15 mouse cellular contexts compared by ENCODE assay signal in genomic region chr3:107431268-107431667, GRCm38 (mm10). TPM values are rescaled to one million over a fixed set of nuclear protein-coding genes. Genes with fewer than 3 reads are reported as not detected.
DNase-seq lines count a peak whose midpoint lies in the region; ATAC-seq and TF ChIP-seq lines count a peak whose summit lies in the region.
"Had no signal": no experiment of that assay in that cellular context is flagged by ENCODE, and none has a peak within 500 bp of the region (broad histone marks: within the 10 kb centered on the region; RNA-seq: fewer than 3 reads in every experiment).

No protein-coding gene starts in this region.

- 0% methylated on average over 1 of the region's 1 CpGs for WGBS in forebrain, embryonic 13.5 days
- WGBS in forebrain, embryonic 11.5 days = 21% methylated on average over 1 of the region's 1 CpGs
- WGBS in midbrain, embryonic 12.5 days = 21% methylated on average over 1 of the region's 1 CpGs
- WGBS in midbrain, embryonic 11.5 days = 19% methylated on average over 1 of the region's 1 CpGs
- 0% methylated on average over 1 of the region's 1 CpGs for WGBS in hindbrain, postnatal 0 days

- peaks cover 5% of the 10 kb centered on the region; the same call in 1 of the 2 replicates for H3K4me1 ChIP-seq in forebrain, embryonic 13.5 days
- no peaks in the 10 kb centered on the region for H3K4me1 ChIP-seq in forebrain, embryonic 11.5 days (replicated peaks; ENCODE audit: control insufficient read depth, insufficient read depth, low read length)
- H3K4me1 ChIP-seq in midbrain, embryonic 12.5 days = peaks cover 5% of the 10 kb centered on the region; the same call in 1 of the 2 replicates
- H3K4me1 ChIP-seq in midbrain, embryonic 11.5 days (ENCODE audit: control insufficient read depth, insufficient read depth, low read length) = no peaks in the 10 kb centered on the region
- peaks cover 9% of the 10 kb centered on the region; the same call in 1 of the 2 replicates for H3K4me1 ChIP-seq in hindbrain, postnatal 0 days (ENCODE audit: insufficient read depth, low read length)
- H3K4me1 ChIP-seq: neural tube, embryonic 12.5 days had no signal

- no peak overlapping the region for H3K4me2 ChIP-seq in forebrain, embryonic 13.5 days
- H3K4me2 ChIP-seq in forebrain, embryonic 11.5 days (ENCODE audit: low read depth, low read length, severe bottlenecking) = no peak overlapping the region
- H3K4me2 ChIP-seq in midbrain, embryonic 12.5 days (replicated peaks) = no peak overlapping the region
- H3K4me2 ChIP-seq in midbrain, embryonic 11.5 days = no peak overlapping the region
- H3K4me2 ChIP-seq in hindbrain, postnatal 0 days (ENCODE audit: low read depth, low read length) = no peak overlapping the region
- H3K4me2 ChIP-seq: embryonic facial prominence, embryonic 12.5 days; neural tube, embryonic 12.5 days had no signal

- H3K27ac ChIP-seq in forebrain, embryonic 13.5 days = peak overlapping the region; percentile 21; the same call in 1 of the 2 replicates
- H3K27ac ChIP-seq in forebrain, embryonic 11.5 days (ENCODE audit: low read depth, low read length) = no peak overlapping the region
- H3K27ac ChIP-seq in midbrain, embryonic 12.5 days (replicated peaks) = no peak overlapping the region
- no peak overlapping the region for H3K27ac ChIP-seq in midbrain, embryonic 11.5 days (ENCODE audit: low read depth, low read length)
- H3K27ac ChIP-seq in hindbrain, postnatal 0 days = peak overlapping the region; percentile 45; the same call in 1 of the 2 replicates
- H3K27ac ChIP-seq: embryonic facial prominence, embryonic 12.5 days; left cerebral cortex, adult 2 months; neural tube, embryonic 12.5 days had no signal

- H3K4me3 ChIP-seq in forebrain, embryonic 13.5 days = no peak overlapping the region
- H3K4me3 ChIP-seq in forebrain, embryonic 11.5 days (ENCODE audit: low read depth, low read length) = no peak overlapping the region
- H3K4me3 ChIP-seq in midbrain, embryonic 12.5 days = no peak overlapping the region
- H3K4me3 ChIP-seq in midbrain, embryonic 11.5 days (ENCODE audit: low read depth, low read length) = no peak overlapping the region
- no peak overlapping the region for H3K4me3 ChIP-seq in hindbrain, postnatal 0 days (ENCODE audit: low read length)
- H3K4me3 ChIP-seq: embryonic facial prominence, embryonic 12.5 days; left cerebral cortex, adult 2 months; neural tube, embryonic 12.5 days had no signal

- no peaks in the 10 kb centered on the region for H3K36me3 ChIP-seq in forebrain, embryonic 13.5 days (ENCODE audit: poor library complexity, severe bottlenecking)
- no peaks in the 10 kb centered on the region for H3K36me3 ChIP-seq in forebrain, embryonic 11.5 days (ENCODE audit: control insufficient read depth, insufficient read depth, low read length)
- no peaks in the 10 kb centered on the region for H3K36me3 ChIP-seq in midbrain, embryonic 12.5 days
- H3K36me3 ChIP-seq in midbrain, embryonic 11.5 days (ENCODE audit: control insufficient read depth, insufficient read depth, low read length) = no peaks in the 10 kb centered on the region
- no peaks in the 10 kb centered on the region for H3K36me3 ChIP-seq in hindbrain, postnatal 0 days (ENCODE audit: insufficient read depth, low read length)
- H3K36me3 ChIP-seq: embryonic facial prominence, embryonic 12.5 days; neural tube, embryonic 12.5 days had no signal

- TF ChIP-seq CTCF in hindbrain, postnatal 0 days (IDR thresholded peaks at IDR 0.05; ENCODE audit: low read depth) = no peak

- H3K9ac ChIP-seq in forebrain, embryonic 13.5 days = no peak overlapping the region
- no peak overlapping the region for H3K9ac ChIP-seq in forebrain, embryonic 11.5 days (ENCODE audit: low read length)
- H3K9ac ChIP-seq in midbrain, embryonic 12.5 days (replicated peaks) = no peak overlapping the region
- no peak overlapping the region for H3K9ac ChIP-seq in midbrain, embryonic 11.5 days (ENCODE audit: low read length)
- no peak overlapping the region for H3K9ac ChIP-seq in hindbrain, postnatal 0 days (replicated peaks; ENCODE audit: low read length)
- H3K9ac ChIP-seq: embryonic facial prominence, embryonic 12.5 days; neural tube, embryonic 12.5 days had no signal

- no peaks in the 10 kb centered on the region for H3K9me3 ChIP-seq in forebrain, embryonic 13.5 days (replicated peaks)
- no peaks in the 10 kb centered on the region for H3K9me3 ChIP-seq in forebrain, embryonic 11.5 days (ENCODE audit: control insufficient read depth, low read length)
- no peaks in the 10 kb centered on the region for H3K9me3 ChIP-seq in midbrain, embryonic 12.5 days
- no peaks in the 10 kb centered on the region for H3K9me3 ChIP-seq in midbrain, embryonic 11.5 days (ENCODE audit: control insufficient read depth, low read length)
- H3K9me3 ChIP-seq in hindbrain, postnatal 0 days (ENCODE audit: low read length) = no peaks in the 10 kb centered on the region
- H3K9me3 ChIP-seq: embryonic facial prominence, embryonic 12.5 days; neural tube, embryonic 12.5 days had no signal

- no peaks in the 10 kb centered on the region for H3K27me3 ChIP-seq in forebrain, embryonic 13.5 days
- H3K27me3 ChIP-seq in forebrain, embryonic 11.5 days (ENCODE audit: control insufficient read depth, insufficient read depth, low read length) = no peaks in the 10 kb centered on the region
- H3K27me3 ChIP-seq in midbrain, embryonic 12.5 days = no peaks in the 10 kb centered on the region
- H3K27me3 ChIP-seq in midbrain, embryonic 11.5 days (ENCODE audit: control insufficient read depth, insufficient read depth, low read length) = no peaks in the 10 kb centered on the region
- H3K27me3 ChIP-seq in hindbrain, postnatal 0 days (ENCODE audit: insufficient read depth, low read length) = no peaks in the 10 kb centered on the region
- H3K27me3 ChIP-seq: embryonic facial prominence, embryonic 12.5 days; neural tube, embryonic 12.5 days had no signal

- DNase-seq in forebrain, embryonic 11.5 days (ENCODE audit: low spot score) = no peak
- no peak for DNase-seq in midbrain, embryonic 11.5 days (ENCODE audit: low spot score, missing footprints)
- DNase-seq in hindbrain, postnatal 0 days (ENCODE audit: low spot score) = peak; percentile 78
- peak; percentile 56 for DNase-seq in retina, postnatal 1 day
- DNase-seq in c-Kit-positive CD71-positive TER-119-positive erythroid progenitor cells, embryonic 14.5 days (ENCODE audit: low spot score) = no peak
- DNase-seq in kidney, postnatal 36 days = no peak
- DNase-seq: adrenal gland, adult 8-10 months; cerebellum, adult 11-12 months; gastrocnemius, postnatal 25 days; kidney, adult 8-10 months had no signal

- peak; percentile 92 for ATAC-seq in forebrain, embryonic 13.5 days
- no peak for ATAC-seq in forebrain, embryonic 11.5 days (replicated peaks; ENCODE audit: low FRiP score)
- ATAC-seq in midbrain, embryonic 12.5 days (ENCODE audit: low FRiP score, low read depth) = peak; percentile 58
- ATAC-seq in midbrain, embryonic 11.5 days (ENCODE audit: low FRiP score) = no peak
- ATAC-seq in hindbrain, postnatal 0 days = peak; percentile 85

RNA-seq across cellular contexts. Expression of gene Kcnc4, which starts 28.1 kb away (rescaled TPM):
- polyA plus RNA-seq in forebrain, embryonic 13.5 days (2015; fragmentation: Nextera tagmentation; extraction: Ambion mirVana) = 0.25 and 0.38 TPM in 2 replicates
- 0.28 and 0.39 TPM in 2 replicates for polyA plus RNA-seq in forebrain, embryonic 11.5 days (2014; fragmentation: Nextera tagmentation; extraction: Ambion mirVana)
- polyA plus RNA-seq in midbrain, embryonic 12.5 days (2016; fragmentation: Nextera tagmentation; extraction: Ambion mirVana) = 0.47 and 0.51 TPM in 2 replicates
- 0.03 and 0.04 TPM in 2 replicates for polyA plus RNA-seq in midbrain, embryonic 11.5 days (2014; fragmentation: Nextera tagmentation; extraction: Ambion mirVana)
- total RNA-seq in hindbrain, postnatal 0 days (2014; rRNA removed) = 42.6 and 44.3 TPM in 2 replicates
- polyA plus RNA-seq in hindbrain, postnatal 0 days (2015; fragmentation: Nextera tagmentation; extraction: Ambion mirVana) = 13.3 and 16.6 TPM in 2 replicates

Comparison
In these comparisons a context has a peak if more than half of its experiments do, and no peak if none do; other contexts are left out.
1. ATAC-seq: peak in forebrain, embryonic 13.5 days (single experiment), midbrain, embryonic 12.5 days (single experiment) and hindbrain, postnatal 0 days (single experiment); none in forebrain, embryonic 11.5 days (single experiment) and midbrain, embryonic 11.5 days (single experiment).
2. H3K27ac ChIP-seq: peak in forebrain, embryonic 13.5 days (single experiment) and hindbrain, postnatal 0 days (single experiment); none in forebrain, embryonic 11.5 days (single experiment), midbrain, embryonic 12.5 days (single experiment) and midbrain, embryonic 11.5 days (single experiment).
3. DNase-seq: peak in hindbrain, postnatal 0 days (single experiment) and retina, postnatal 1 day (single experiment); none in forebrain, embryonic 11.5 days (single experiment), midbrain, embryonic 11.5 days (single experiment), c-Kit-positive CD71-positive TER-119-positive erythroid progenitor cells, embryonic 14.5 days (single experiment) and kidney, postnatal 36 days (0 of 2).